Mouse (Mus musculus): Measurements from ENCODE around the gene Krtap4-8.
"Not testable (repeated sequence)": the region's sequence is repeated elsewhere in the genome, so short reads cannot be mapped to it uniquely, and the experiment has no call there.

Krtap4-8 gene

DNA sequence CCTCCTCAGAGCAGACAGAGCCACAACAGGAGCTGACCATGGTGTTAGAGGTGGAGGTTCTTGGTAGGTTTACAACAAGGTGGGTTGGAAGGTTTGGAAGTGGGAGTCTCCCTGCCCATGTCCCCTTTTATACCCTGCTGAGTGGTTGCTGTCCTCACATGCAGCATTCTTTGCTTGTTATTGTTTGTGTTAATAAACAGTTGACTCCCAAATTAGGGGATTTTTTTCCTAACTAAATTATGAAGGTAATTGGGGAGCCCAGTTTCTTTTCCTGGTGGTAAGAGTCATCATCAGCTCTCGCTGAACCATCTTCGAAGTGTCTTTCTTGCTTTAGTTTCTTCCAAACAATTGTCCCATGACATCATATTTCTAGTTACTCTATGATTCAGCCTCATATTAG, at the start of gene Krtap4-8:
TSS of gene Krtap4-8 (minus strand) at position 101 of the 400 bp plus-strand sequence.
- no peak for DNase-seq

GRCm38 (mm10) chr11:99815566-99815965, 35.1 kb upstream of the Krtap4-8 start, which contains the start of gene Gm11564:
Gm11564 (minus strand) TSS chr11:99815666.
- DNase-seq, result not testable (repeated sequence)

GRCm38 (mm10) chr11:99809792-99810191, 29.3 kb upstream of the Krtap4-8 start, which contains the start of gene Krtap4-13:
Krtap4-13 (minus strand) TSS chr11:99809892.
- DNase-seq, result not testable (repeated sequence)

- not testable (repeated sequence) for DNase-seq
These were observed 23.8 kb upstream of the Krtap4-8 start, which contains the start of gene Gm11554 for GRCm38 (mm10) chr11:99804346-99804745. Gm11554 (minus strand) TSS chr11:99804446.

GRCm38 (mm10) chr11:99798832-99799231, 18.3 kb upstream of the Krtap4-8 start, which contains the start of gene Gm11569:
Gm11569 (minus strand) TSS chr11:99798932.
- not testable (repeated sequence) for DNase-seq

GRCm38 (mm10) chr11:99793367-99793766, 12.9 kb upstream of the Krtap4-8 start, which contains the start of gene Gm11596:
Gm11596 (minus strand) TSS chr11:99793467.
- no peak for DNase-seq

- DNase-seq, result not testable (repeated sequence)
These were observed 4.4 kb upstream of the Krtap4-8 start, which contains the start of gene Krtap4-9 for GRCm38 (mm10) chr11:99784900-99785299. Krtap4-9 (plus strand) TSS chr11:99785200.

- DNase-seq, result no peak
These were observed 2.1 kb downstream of the Krtap4-8 start for GRCm38 (mm10) chr11:99778401-99778800.

- not testable (repeated sequence) for DNase-seq
These were observed 7.7 kb downstream of the Krtap4-8 start, which contains the start of gene Gm11595 for GRCm38 (mm10) chr11:99772813-99773212. Gm11595 (minus strand) TSS chr11:99772913.

DNA sequence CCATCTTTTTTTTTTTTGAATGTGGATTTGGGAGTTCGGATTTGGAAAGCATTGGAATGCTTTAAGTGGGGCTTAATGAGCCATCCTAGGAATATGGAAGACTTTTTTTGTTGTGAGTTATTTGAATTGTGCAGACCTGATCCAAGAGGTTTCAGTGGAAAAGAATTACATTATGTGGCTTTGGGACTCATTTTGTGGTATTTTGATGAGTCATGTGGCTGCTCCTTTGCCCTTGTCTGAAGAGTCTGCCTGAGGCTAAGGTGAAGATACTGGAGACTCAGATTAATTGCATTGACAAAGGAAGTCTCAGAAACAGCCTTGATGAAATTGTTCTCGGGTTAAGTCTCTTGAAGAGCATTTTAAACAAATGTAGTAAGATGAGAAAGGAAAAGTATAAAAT, 12.1 kb downstream of the Krtap4-8 start:
- no peak for DNase-seq

DNA sequence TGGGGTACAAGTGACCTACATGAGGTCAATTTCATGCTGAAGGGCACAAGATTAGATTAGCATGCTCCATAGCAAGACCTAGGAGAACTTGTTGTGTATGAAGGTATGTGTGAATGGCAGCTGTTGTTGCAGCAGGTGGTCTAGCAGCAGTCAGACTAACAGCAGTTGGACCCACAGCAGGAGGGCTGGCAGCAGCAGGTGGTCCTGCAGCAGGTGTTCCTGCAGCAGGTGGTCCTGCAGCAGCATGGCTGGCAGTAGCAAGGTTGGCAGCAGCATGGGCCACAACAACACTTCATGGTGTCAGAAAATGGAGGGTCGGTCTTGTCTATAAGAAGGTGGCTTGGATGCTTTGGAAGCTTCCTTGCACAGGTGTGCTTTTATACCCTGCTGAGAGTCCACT, 21.6 kb downstream of the Krtap4-8 start:
- DNase-seq, result no peak

GRCm38 (mm10) chr11:99743985-99744384, 36.5 kb downstream of the Krtap4-8 start:
- DNase-seq, result no peak

DNA sequence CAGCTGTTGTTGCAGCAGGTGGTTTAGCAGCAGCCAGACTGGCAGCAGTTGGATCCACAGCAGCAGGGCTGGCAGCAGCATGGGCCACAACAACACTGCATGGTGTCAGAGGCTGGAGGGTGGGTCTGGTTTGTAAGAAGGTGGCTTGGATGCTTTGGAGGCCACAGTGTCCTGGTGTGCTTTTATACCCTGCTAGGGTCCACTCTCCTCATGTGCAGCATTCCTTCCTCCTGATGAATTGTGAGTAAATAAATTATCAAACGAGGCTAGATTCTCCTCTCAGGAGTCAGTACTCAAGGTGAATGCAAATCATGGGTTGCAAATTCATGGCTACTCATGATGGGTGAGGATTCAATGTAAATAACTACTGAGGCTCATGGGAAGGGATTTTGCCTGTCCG, 46.3 kb downstream of the Krtap4-8 start, which contains the start of gene Gm14180:
TSS of gene Gm14180 (minus strand) at position 101 of the 400 bp plus-strand sequence.
- no peak for DNase-seq
